Mouse (Mus musculus) megakaryocyte, embryonic 14.5 days (primary cell): ENCODE results near the gene Tln1. TPM values are rescaled to one million over a fixed set of nuclear protein-coding genes. Genes with fewer than 3 reads are reported as not detected.

Source experiments
- H3K27me3 ChIP-seq: replicated peaks from 2 replicates; pipeline ENCODE3; 2012; ENCODE audit warnings: inconsistent platforms
- H3K36me3 ChIP-seq: replicated peaks from 2 replicates; pipeline ENCODE3; 2012; ENCODE audit warnings: low read length, inconsistent platforms, mixed read lengths
- H3K4me1 ChIP-seq: 2 replicates; pipeline ENCODE4 v1.6.1; 2012; ENCODE audit warnings: inconsistent platforms
- H3K4me3 ChIP-seq: replicated peaks from 2 replicates; pipeline ENCODE3; 2012; ENCODE audit warnings: moderate library complexity, mild to moderate bottlenecking, inconsistent platforms
- H3K9me3 ChIP-seq: 2 replicates; pipeline ENCODE4 v1.6.1; 2012; ENCODE audit warnings: inconsistent platforms
- FLI1 ChIP-seq: IDR thresholded peaks from 2 replicates; pipeline ENCODE4 v1.6.1; 2012; ENCODE audit warnings: low read length, inconsistent platforms, mixed read lengths
- GATA1 ChIP-seq: IDR thresholded peaks from 3 replicates; pipeline ENCODE4 v1.6.1; 2012; ENCODE audit warnings: mixed read lengths, low read length, inconsistent platforms, borderline replicate concordance
- polyA plus RNA-seq: library from polyadenylated mRNA; stranded (reverse); fragments of >175 nt; gene quantifications from 2 replicates; pipeline ENCODE4 v1.2.3, GENCODE M21; 2012; ENCODE audit warnings: low replicate concordance; ENCODE audit not compliant: insufficient read depth

Gene Tln1
- polyA plus RNA-seq, 1 experiment = 823 TPM

DNA sequence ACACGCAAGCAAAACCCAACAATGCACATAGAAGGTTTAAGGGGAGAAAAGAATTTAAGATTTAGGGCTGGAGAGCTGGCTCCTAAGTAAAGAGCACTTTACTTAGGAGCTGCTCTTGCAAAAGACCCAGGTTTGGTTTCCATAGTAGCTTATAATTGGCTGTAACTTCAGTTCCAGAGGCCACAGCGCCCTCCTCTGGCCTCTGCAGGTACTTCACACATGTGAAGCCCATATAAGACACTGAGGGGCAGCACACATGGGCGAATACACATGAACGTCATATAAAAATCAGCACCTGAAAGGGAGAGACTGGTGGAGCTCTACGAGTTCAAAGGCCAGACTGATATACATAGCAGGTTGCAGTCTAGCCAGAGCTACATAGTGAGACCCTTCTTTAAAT lies 34.6 kb downstream of the Tln1 start:
- TF ChIP-seq GATA1 (no peak), FLI1 (no peak)
- H3K36me3 ChIP-seq = peaks cover 34% of the 10 kb centered on the region
- H3K9me3 ChIP-seq = peaks cover 3% of the 10 kb centered on the region; the same call in 1 of the 2 replicates
- peaks cover 26% of the 10 kb centered on the region for H3K27me3 ChIP-seq
- no peak overlapping the region for H3K4me3 ChIP-seq
- peaks cover 33% of the 10 kb centered on the region for H3K4me1 ChIP-seq

DNA sequence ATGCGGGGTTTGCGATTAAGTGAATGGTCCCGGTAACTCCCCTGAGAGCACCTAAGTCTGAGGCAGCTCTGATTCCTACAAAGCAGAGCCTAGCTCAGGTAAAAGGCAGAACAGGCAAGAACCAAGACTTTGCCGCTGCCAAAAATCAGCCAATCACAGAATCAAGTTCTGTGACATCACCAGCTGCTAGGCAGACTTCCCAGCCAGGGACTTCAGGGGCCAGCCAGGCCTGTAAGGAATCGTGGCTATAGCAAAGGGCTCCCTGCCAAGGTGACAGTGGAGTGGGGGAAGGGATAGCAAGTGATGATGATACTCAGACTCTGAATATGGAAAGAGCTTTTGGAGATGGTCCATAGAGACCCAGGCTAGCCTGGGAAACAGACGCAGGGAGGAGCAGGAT lies 42.5 kb downstream of the Tln1 start:
- H3K9me3 ChIP-seq = no peaks in the 10 kb centered on the region
- no peaks in the 10 kb centered on the region for H3K36me3 ChIP-seq
- TF ChIP-seq GATA1 (no peak), FLI1 (no peak)
- no peak overlapping the region for H3K4me3 ChIP-seq
- peaks cover 58% of the 10 kb centered on the region for H3K27me3 ChIP-seq
- H3K4me1 ChIP-seq = peaks cover 76% of the 10 kb centered on the region

DNA sequence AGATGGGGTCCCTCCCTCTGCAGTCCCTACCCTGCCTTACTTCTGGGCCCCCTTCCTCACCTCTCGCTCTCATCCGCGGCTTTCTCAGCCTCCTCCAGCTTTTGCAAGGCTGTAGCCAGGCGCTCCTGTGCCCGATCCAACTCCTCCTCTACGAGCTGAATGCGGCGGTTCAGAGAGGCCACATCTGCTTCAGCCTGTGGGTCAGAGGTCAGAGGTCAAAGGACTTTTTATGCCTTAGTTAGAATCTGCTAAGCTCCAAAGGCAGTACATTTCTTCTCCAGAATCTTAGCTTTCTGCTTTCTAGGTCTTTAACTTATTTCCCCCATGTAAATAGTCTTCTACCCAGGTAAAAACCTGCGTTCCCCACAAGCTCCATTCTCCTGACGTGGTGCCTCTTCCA lies 42.9 kb downstream of the Tln1 start:
- H3K27me3 ChIP-seq = peaks cover 56% of the 10 kb centered on the region
- H3K9me3 ChIP-seq = no peaks in the 10 kb centered on the region
- no peaks in the 10 kb centered on the region for H3K36me3 ChIP-seq
- H3K4me3 ChIP-seq = no peak overlapping the region
- TF ChIP-seq FLI1 = no peak
- no peak for TF ChIP-seq GATA1
- H3K4me1 ChIP-seq = peaks cover 75% of the 10 kb centered on the region

DNA sequence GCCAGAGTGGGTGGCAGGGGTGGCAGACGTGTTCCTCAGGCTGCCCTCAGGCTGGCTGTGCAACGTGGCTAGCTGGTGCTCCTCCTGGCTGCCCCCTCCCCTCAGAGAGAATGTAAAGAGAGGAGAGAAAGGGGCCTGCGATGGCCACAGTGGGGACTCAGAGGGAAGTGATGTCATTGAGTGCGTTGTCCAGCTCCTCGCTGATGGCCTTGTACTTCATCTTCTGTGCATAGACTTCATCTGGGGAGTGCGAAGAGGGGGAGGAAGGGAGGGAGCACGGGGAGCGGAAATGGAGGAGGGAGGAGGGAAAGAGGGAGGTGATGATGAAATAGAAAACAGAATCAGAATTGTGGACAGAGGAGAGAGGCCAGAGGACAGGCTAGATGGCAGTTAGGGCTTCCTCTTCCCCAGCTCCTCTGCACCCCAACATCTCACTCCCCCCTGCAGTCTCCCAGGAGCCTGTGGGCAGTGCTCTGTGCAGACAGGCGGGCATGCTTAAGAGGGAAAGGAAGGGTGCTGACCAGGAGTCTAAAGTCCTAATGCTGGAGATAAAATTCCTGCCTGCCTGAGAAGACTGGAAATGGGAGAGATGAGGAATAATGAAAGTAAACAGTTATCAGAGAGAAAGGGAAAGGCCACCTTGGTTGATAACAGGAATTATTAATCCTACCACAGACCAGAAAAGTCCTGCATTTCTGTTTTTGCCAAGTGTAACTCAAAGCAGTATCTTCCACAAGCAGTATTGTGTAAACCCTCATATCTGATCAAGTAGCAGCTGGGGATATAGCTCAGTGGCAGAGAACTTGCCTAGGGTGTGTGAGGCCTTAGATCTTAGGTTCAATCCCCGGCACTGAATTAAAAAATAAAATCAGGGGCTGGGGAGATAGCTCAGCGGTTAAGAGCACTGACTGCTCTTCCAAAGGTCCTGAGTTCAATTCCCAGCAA lies 46.5 kb downstream of the Tln1 start:
- peaks cover 51% of the 10 kb centered on the region for H3K4me1 ChIP-seq
- peak overlapping the region; percentile 38 for H3K4me3 ChIP-seq
- peaks cover 31% of the 10 kb centered on the region for H3K27me3 ChIP-seq
- H3K36me3 ChIP-seq = peaks cover 4% of the 10 kb centered on the region
- H3K9me3 ChIP-seq = no peaks in the 10 kb centered on the region
- no peak for TF ChIP-seq GATA1
- no peak for TF ChIP-seq FLI1

DNA sequence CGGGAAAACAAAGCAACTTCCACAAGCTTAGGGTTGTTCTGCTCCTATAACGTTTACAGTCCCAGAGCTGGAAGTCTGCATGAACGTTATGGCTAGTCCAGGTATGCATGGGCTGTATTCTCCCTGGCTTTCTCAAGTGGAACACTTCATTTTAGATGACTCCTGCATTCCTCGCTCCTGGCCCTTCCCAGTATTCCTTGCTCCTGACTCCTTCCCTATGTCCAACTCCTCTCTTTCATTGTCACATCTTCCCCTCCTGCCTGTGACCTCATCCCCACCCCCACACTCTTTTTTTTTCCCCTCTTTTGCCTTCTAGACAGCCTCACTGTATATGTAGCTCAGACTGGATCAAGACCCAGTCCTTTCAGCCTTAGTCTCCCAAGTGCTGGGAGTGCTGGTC lies 48.7 kb downstream of the Tln1 start:
- no peaks in the 10 kb centered on the region for H3K9me3 ChIP-seq
- no peak for TF ChIP-seq FLI1
- TF ChIP-seq GATA1 = no peak
- H3K36me3 ChIP-seq = peaks cover 4% of the 10 kb centered on the region
- no peak overlapping the region for H3K4me3 ChIP-seq
- peaks cover 47% of the 10 kb centered on the region for H3K4me1 ChIP-seq
- peaks cover 23% of the 10 kb centered on the region for H3K27me3 ChIP-seq

DNA sequence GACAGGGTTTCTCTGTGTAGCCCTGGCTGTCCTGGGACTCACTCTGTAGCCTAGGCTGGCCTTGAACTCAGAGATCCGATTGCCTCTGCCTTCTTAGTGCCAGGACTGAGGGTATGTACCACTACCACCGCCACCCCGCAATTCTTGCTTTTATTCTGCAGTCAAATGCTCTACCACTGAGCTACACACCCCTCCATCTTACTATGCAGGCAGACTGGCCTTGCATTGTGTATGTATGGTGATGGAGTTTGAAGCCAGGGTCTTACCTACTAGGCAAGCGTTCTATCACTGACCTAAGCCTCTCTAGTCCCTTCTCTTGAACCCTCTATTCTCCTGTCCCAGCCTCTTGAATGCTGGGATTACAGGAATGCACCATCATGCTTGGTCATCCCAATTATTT lies 49.2 kb downstream of the Tln1 start:
- no peaks in the 10 kb centered on the region for H3K9me3 ChIP-seq
- H3K27me3 ChIP-seq = peaks cover 22% of the 10 kb centered on the region

DNA sequence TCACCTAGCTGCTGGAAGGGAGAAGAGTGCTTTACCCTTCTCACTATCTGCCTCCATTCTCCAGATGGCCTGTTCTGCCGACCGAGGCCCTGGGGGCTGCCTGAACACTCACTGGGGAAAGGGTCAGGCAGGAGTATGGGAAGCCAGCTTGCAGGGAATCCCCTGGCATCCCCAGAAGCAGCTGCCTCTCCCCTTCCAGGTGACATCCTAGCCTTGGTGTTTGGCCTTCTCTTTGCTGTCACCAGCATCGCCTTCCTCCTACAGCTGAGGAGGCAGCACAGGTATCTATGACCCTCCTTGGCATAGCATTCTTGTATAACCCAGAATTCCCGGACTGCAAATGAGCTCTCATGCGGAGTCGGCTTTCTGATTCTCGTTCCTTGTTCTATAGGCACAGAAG lies 49.8 kb downstream of the Tln1 start:
- TF ChIP-seq FLI1 (no peak), GATA1 (no peak)
- peaks cover 4% of the 10 kb centered on the region for H3K36me3 ChIP-seq
- no peak overlapping the region for H3K4me3 ChIP-seq
- peaks cover 48% of the 10 kb centered on the region for H3K4me1 ChIP-seq
- peaks cover 18% of the 10 kb centered on the region for H3K27me3 ChIP-seq
- H3K9me3 ChIP-seq = no peaks in the 10 kb centered on the region

More for the DNA sequence above, 49.2 kb downstream of the Tln1 start:
- Histone ChIP-seq H3K4me1 (peaks cover 48% of the 10 kb centered on the region), H3K4me3 (no peak overlapping the region), H3K36me3 (peaks cover 4% of the 10 kb centered on the region)
- TF ChIP-seq GATA1 (no peak), FLI1 (no peak)

DNA sequence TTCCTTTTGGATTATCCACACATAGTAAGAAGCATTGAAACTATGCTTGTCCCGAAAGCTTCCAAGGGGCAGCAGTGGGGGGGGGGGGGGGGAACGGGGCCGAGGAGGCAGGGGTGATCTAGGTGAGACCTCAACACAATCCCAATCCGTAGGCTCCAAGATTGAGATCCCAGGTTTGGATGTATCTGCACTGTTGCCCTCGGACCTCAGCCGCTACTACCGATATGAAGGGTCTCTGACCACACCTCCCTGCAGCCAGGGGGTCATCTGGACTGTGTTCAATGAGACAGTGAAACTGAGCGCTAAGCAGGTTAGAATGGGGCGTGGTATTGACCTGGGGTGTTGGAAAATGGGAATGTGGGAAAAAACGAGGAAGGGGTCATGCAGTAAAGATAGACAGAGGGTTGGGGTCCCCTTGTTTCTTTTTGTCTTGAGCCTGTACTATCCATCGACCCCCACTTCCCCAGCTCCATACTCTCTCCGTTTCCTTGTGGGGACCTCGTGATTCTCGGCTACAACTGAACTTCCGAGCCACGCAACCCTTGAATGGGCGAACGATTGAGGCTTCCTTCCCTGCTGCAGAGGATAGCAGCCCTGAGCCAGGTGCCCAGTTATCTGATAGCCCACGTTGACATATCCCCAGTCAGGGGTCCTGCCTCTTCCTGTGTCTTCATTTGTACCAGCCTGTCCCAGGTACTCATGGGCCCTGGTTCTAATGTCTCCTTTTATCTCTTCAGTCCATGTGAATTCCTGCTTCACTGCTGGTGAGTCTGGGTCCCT lies 50.6 kb downstream of the Tln1 start:
- TF ChIP-seq FLI1 (no peak), GATA1 (no peak)
- peaks cover 8% of the 10 kb centered on the region for H3K36me3 ChIP-seq
- peaks cover 18% of the 10 kb centered on the region for H3K27me3 ChIP-seq
- H3K4me3 ChIP-seq = no peak overlapping the region
- H3K4me1 ChIP-seq = peaks cover 54% of the 10 kb centered on the region
- H3K9me3 ChIP-seq = no peaks in the 10 kb centered on the region

DNA sequence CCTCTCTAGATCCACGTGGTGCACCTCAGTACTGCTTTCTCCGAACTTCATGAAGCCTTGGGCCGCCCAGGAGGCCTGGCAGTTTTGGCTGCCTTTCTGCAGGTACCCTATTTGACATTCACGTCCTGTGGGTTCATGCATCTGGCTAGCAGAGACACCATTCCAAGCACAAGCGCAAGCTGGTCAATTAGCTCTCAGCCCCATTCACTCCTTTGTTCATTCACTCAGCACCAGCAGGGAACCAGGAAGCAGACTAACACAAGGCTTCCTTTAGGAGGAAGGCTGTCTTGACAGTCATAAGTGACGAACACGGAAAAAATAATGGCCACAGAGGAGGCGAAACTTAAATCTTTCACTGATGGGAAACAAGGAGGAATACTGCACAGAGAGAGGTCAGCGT lies 53.4 kb downstream of the Tln1 start:
- Histone ChIP-seq H3K9me3 (no peaks in the 10 kb centered on the region), H3K36me3 (peaks cover 25% of the 10 kb centered on the region), H3K4me1 (peaks cover 58% of the 10 kb centered on the region), H3K27me3 (peaks cover 5% of the 10 kb centered on the region), H3K4me3 (peak overlapping the region; percentile 94)
- no peak for TF ChIP-seq GATA1
- no peak for TF ChIP-seq FLI1

DNA sequence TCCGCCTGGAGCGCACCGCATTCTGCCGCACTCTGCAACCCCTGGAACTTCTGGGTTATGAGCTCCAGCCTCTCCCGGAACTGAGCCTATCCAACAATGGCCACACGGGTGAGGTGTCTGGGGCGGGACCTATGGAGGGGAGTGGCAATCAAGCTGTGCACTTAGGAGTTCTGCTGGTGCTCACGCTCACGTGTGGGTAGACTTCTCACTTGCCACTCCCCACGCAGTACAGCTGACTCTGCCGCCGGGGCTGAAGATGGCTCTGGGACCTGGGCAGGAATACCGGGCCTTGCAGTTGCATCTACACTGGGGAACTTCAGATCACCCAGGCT lies 53.9 kb downstream of the Tln1 start:
- Histone ChIP-seq H3K36me3 (peaks cover 28% of the 10 kb centered on the region), H3K9me3 (no peaks in the 10 kb centered on the region), H3K4me1 (peaks cover 63% of the 10 kb centered on the region), H3K4me3 (peak overlapping the region; percentile 94), H3K27me3 (peaks cover 5% of the 10 kb centered on the region)
- TF ChIP-seq GATA1 (no peak), FLI1 (no peak)
